Mouse (Mus musculus): ENCODE measurements around the gene Odf3l2. TPM values are rescaled to one million over a fixed set of nuclear protein-coding genes. Genes with fewer than 3 reads are reported as not detected.

The Odf3l2 gene
- polyA plus RNA-seq, 1 experiment, result not detected

- Histone ChIP-seq H3ac (ENCODE audit: control insufficient read depth, insufficient read length, low read depth) (no peak overlapping the region), H3K79me3 (ENCODE audit: low read depth) (no peaks in the 10 kb centered on the region), H3K36me3 (ENCODE audit: control insufficient read depth, insufficient read depth) (no peaks in the 10 kb centered on the region), H3K79me2 (ENCODE audit: control insufficient read depth, insufficient read depth) (no peaks in the 10 kb centered on the region), H3K27me3 (ENCODE audit: control insufficient read depth, insufficient read depth, insufficient read length) (peaks cover 46% of the 10 kb centered on the region), H3K4me3 (ENCODE audit: insufficient read depth, poor library complexity, severe bottlenecking) (no peak overlapping the region)
- TF ChIP-seq CTCF (IDR thresholded peaks at IDR 0.05; ENCODE audit: control insufficient read depth, insufficient read depth, insufficient read length) (peak; percentile 90), CEBPB (IDR thresholded peaks at IDR 0.05; ENCODE audit: low read depth) (no peak), MYOD1 (IDR thresholded peaks at IDR 0.05; ENCODE audit: control insufficient read depth, insufficient read length, low read depth) (no peak), USF1 (IDR thresholded peaks at IDR 0.05; ENCODE audit: low read depth) (no peak), FOSL1 (IDR thresholded peaks at IDR 0.05; ENCODE audit: insufficient read depth, low read length, poor library complexity, severe bottlenecking) (no peak), MAX (IDR thresholded peaks at IDR 0.05) (no peak), MYOG (IDR thresholded peaks at IDR 0.05; ENCODE audit: control insufficient read depth, extremely low read depth, insufficient read length) (no peak)
These were observed 50.5 kb downstream of the Odf3l2 start for GRCm38 (mm10) chr10:79594872-79595589.

GRCm38 (mm10) chr10:79594111-79594510 is 51.4 kb downstream of the Odf3l2 start:
- Histone ChIP-seq H3K4me3 (ENCODE audit: insufficient read depth, poor library complexity, severe bottlenecking) (no peak overlapping the region), H3K79me3 (ENCODE audit: low read depth) (no peaks in the 10 kb centered on the region), H3ac (ENCODE audit: control insufficient read depth, insufficient read length, low read depth) (no peak overlapping the region), H3K36me3 (ENCODE audit: control insufficient read depth, insufficient read depth) (no peaks in the 10 kb centered on the region), H3K27me3 (ENCODE audit: control insufficient read depth, insufficient read depth, insufficient read length) (peaks cover 37% of the 10 kb centered on the region), H3K79me2 (ENCODE audit: control insufficient read depth, insufficient read depth) (no peaks in the 10 kb centered on the region)
- no peak for TF ChIP-seq FOSL1 (IDR thresholded peaks at IDR 0.05; ENCODE audit: insufficient read depth, low read length, poor library complexity, severe bottlenecking)
- TF ChIP-seq MYOD1 (IDR thresholded peaks at IDR 0.05; ENCODE audit: control insufficient read depth, insufficient read length, low read depth), result no peak
- TF ChIP-seq USF1 (IDR thresholded peaks at IDR 0.05; ENCODE audit: low read depth), result no peak
- no peak for TF ChIP-seq CEBPB (IDR thresholded peaks at IDR 0.05; ENCODE audit: low read depth)
- no peak for TF ChIP-seq MAX (IDR thresholded peaks at IDR 0.05)
- no peak for TF ChIP-seq MYOG (IDR thresholded peaks at IDR 0.05; ENCODE audit: control insufficient read depth, extremely low read depth, insufficient read length)
- TF ChIP-seq CTCF (IDR thresholded peaks at IDR 0.05; ENCODE audit: control insufficient read depth, insufficient read depth, insufficient read length), result no peak

GRCm38 (mm10) chr10:79590702-79591101 is 54.8 kb downstream of the Odf3l2 start:
- Histone ChIP-seq H3K36me3 (ENCODE audit: control insufficient read depth, insufficient read depth) (no peaks in the 10 kb centered on the region), H3K4me3 (ENCODE audit: insufficient read depth, poor library complexity, severe bottlenecking) (no peak overlapping the region), H3K79me2 (ENCODE audit: control insufficient read depth, insufficient read depth) (no peaks in the 10 kb centered on the region), H3K27me3 (ENCODE audit: control insufficient read depth, insufficient read depth, insufficient read length) (peaks cover 19% of the 10 kb centered on the region), H3K79me3 (ENCODE audit: low read depth) (no peaks in the 10 kb centered on the region), H3ac (ENCODE audit: control insufficient read depth, insufficient read length, low read depth) (no peak overlapping the region)
- no peak for TF ChIP-seq USF1 (IDR thresholded peaks at IDR 0.05; ENCODE audit: low read depth)
- no peak for TF ChIP-seq MYOD1 (IDR thresholded peaks at IDR 0.05; ENCODE audit: control insufficient read depth, insufficient read length, low read depth)
- no peak for TF ChIP-seq CEBPB (IDR thresholded peaks at IDR 0.05; ENCODE audit: low read depth)
- no peak for TF ChIP-seq FOSL1 (IDR thresholded peaks at IDR 0.05; ENCODE audit: insufficient read depth, low read length, poor library complexity, severe bottlenecking)
- TF ChIP-seq CTCF (IDR thresholded peaks at IDR 0.05; ENCODE audit: control insufficient read depth, insufficient read depth, insufficient read length), result no peak
- no peak for TF ChIP-seq MAX (IDR thresholded peaks at IDR 0.05)
- TF ChIP-seq MYOG (IDR thresholded peaks at IDR 0.05; ENCODE audit: control insufficient read depth, extremely low read depth, insufficient read length), result no peak

Other genes starting within 250 kb of the Odf3l2 start
- gene Vmn2r83, start 177.0 kb downstream of the Odf3l2 start, polyA plus RNA-seq (2012; fragmentation: generic; extraction: Trizol), result not detected
- 166 TPM for gene Plpp2, start 111.9 kb downstream of the Odf3l2 start, polyA plus RNA-seq (2012; fragmentation: generic; extraction: Trizol)
- gene Mier2, start 90.5 kb downstream of the Odf3l2 start, polyA plus RNA-seq (2012; fragmentation: generic; extraction: Trizol), result 26.9 TPM
- not detected for gene Theg, start 58.4 kb downstream of the Odf3l2 start, polyA plus RNA-seq (2012; fragmentation: generic; extraction: Trizol)
- 0.07 TPM for gene C2cd4c, start 31.7 kb downstream of the Odf3l2 start, polyA plus RNA-seq (2012; fragmentation: generic; extraction: Trizol)
- gene Shc2, start 7.8 kb downstream of the Odf3l2 start, polyA plus RNA-seq (2012; fragmentation: generic; extraction: Trizol), result 3.5 TPM
- gene Madcam1, start 18.8 kb upstream of the Odf3l2 start, polyA plus RNA-seq (2012; fragmentation: generic; extraction: Trizol), result not detected
- gene Tpgs1, start 23.6 kb upstream of the Odf3l2 start, polyA plus RNA-seq (2012; fragmentation: generic; extraction: Trizol), result 80.7 TPM
- gene Cdc34, start 36.5 kb upstream of the Odf3l2 start, polyA plus RNA-seq (2012; fragmentation: generic; extraction: Trizol), result 235 TPM
- 0.51 TPM for gene Gzmm, start 43.3 kb upstream of the Odf3l2 start, polyA plus RNA-seq (2012; fragmentation: generic; extraction: Trizol)
- 749 TPM for gene Bsg, start 58.8 kb upstream of the Odf3l2 start, polyA plus RNA-seq (2012; fragmentation: generic; extraction: Trizol)
- 0.34 TPM for gene Hcn2, start 70.9 kb upstream of the Odf3l2 start, polyA plus RNA-seq (2012; fragmentation: generic; extraction: Trizol)
- gene Polrmt, start 100.8 kb upstream of the Odf3l2 start, polyA plus RNA-seq (2012; fragmentation: generic; extraction: Trizol), result 56.5 TPM
- 0.29 TPM for gene Fgf22, start 109.3 kb upstream of the Odf3l2 start, polyA plus RNA-seq (2012; fragmentation: generic; extraction: Trizol)
- 116 TPM for gene Rnf126, start 121.2 kb upstream of the Odf3l2 start, polyA plus RNA-seq (2012; fragmentation: generic; extraction: Trizol)
- 12.1 TPM for gene Fstl3, start 131.5 kb upstream of the Odf3l2 start, polyA plus RNA-seq (2012; fragmentation: generic; extraction: Trizol)
- not detected for gene Prss57, start 145.2 kb upstream of the Odf3l2 start, polyA plus RNA-seq (2012; fragmentation: generic; extraction: Trizol)
- 39.9 TPM for gene Palm, start 147.8 kb upstream of the Odf3l2 start, polyA plus RNA-seq (2012; fragmentation: generic; extraction: Trizol)
- not detected for gene Misp, start 175.3 kb upstream of the Odf3l2 start, polyA plus RNA-seq (2012; fragmentation: generic; extraction: Trizol)
- 345 TPM for gene Ptbp1, start 208.7 kb upstream of the Odf3l2 start, polyA plus RNA-seq (2012; fragmentation: generic; extraction: Trizol)
- gene Prtn3, start 228.7 kb upstream of the Odf3l2 start, polyA plus RNA-seq (2012; fragmentation: generic; extraction: Trizol), result not detected
- 2.3 TPM for gene Plppr3, start 228.9 kb upstream of the Odf3l2 start, polyA plus RNA-seq (2012; fragmentation: generic; extraction: Trizol)
- gene Elane, start 240.5 kb upstream of the Odf3l2 start, polyA plus RNA-seq (2012; fragmentation: generic; extraction: Trizol), result not detected
- gene Cfd, start 245.1 kb upstream of the Odf3l2 start, polyA plus RNA-seq (2012; fragmentation: generic; extraction: Trizol), result not detected